Mouse (Mus musculus) lung, postnatal 0 days (tissue): ENCODE data around the gene Donson.

Experiments
- CTCF ChIP-seq: IDR thresholded peaks from 2 replicates; pipeline ENCODE4 v1.5.1; 2016; ENCODE audit warnings: antibody characterized with exemption, mild to moderate bottlenecking
- EP300 ChIP-seq: IDR thresholded peaks from 2 replicates; pipeline ENCODE4 v1.6.1; 2016; ENCODE audit warnings: antibody characterized with exemption, mild to moderate bottlenecking, control low read depth

GRCm38 (mm10) chr16:91694455-91695084 is 6.0 kb upstream of the Donson start:
- TF ChIP-seq CTCF (peak; percentile 98), EP300 (no peak)
